Mouse (Mus musculus) T-cell, adult 66 days (primary cell): Measurements from ENCODE around the gene Tox4. TPM values are rescaled to one million over a fixed set of nuclear protein-coding genes. Genes with fewer than 3 reads are reported as not detected.

Source experiments
- total RNA-seq, 2 experiments: library from RNA; stranded (reverse); gene quantifications; 3 replicates in 1 of 2; 4 replicates in 1 of 2; pipeline ENCODE4 v1.2.4; 2023

Gene Tox4
- 100 to 1,000 TPM; 103 to 118 TPM for total RNA-seq

GRCm38 (mm10) chr14:52278932-52279746, at the start of gene Tox4, which contains the start of gene Rab2b:
Tox4 (plus strand) TSS chr14:52279146.
Rab2b (minus strand) TSS chr14:52279545.

GRCm38 (mm10) chr14:52257484-52258213, 21.3 kb upstream of the Tox4 start, which contains the start of gene Chd8:
Chd8 (minus strand) TSS chr14:52257780.

GRCm38 (mm10) chr14:52304644-52305271, 25.8 kb downstream of the Tox4 start, which contains the start of gene Mettl3:
Mettl3 (minus strand) TSS chr14:52305128.

GRCm38 (mm10) chr14:52327910-52328812, 49.2 kb downstream of the Tox4 start, which contains the start of gene Sall2:
Sall2 (minus strand) TSS chr14:52328762.

Other genes with a start within 250 kb of the Tox4 start
- gene Olfr221, start 236.7 kb upstream of the Tox4 start, total RNA-seq = not detected
- 100 to 1,000 TPM; 421 to 459 TPM for gene Hnrnpc, start 175.1 kb upstream of the Tox4 start, total RNA-seq
- gene Rpgrip1, start 168.4 kb upstream of the Tox4 start, total RNA-seq = 10 to 100 TPM; 16.6 to 17.7 TPM
- gene Supt16, start 81.7 kb upstream of the Tox4 start, total RNA-seq = 10 to 100 TPM; 71.1 to 71.8 TPM
- gene Chd8, start 21.4 kb upstream of the Tox4 start, total RNA-seq = 100 to 1,000 TPM; 237 to 253 TPM
- gene Rab2b, start 399 bp downstream of the Tox4 start, total RNA-seq = 10 to 100 TPM; 15.6 to 17.5 TPM
- 10 to 100 TPM; 58.0 to 94.6 TPM for gene Mettl3, start 26.0 kb downstream of the Tox4 start, total RNA-seq
- 1 to 10 TPM; 3.7 to 4.4 TPM for gene Sall2, start 49.6 kb downstream of the Tox4 start, total RNA-seq
- not detected for gene Olfr1513, start 77.3 kb downstream of the Tox4 start, total RNA-seq
- gene Olfr1512, start 100.0 kb downstream of the Tox4 start, total RNA-seq = not detected
- gene Olfr1511, start 118.2 kb downstream of the Tox4 start, total RNA-seq = not detected
- not detected for gene Olfr1510, start 135.2 kb downstream of the Tox4 start, total RNA-seq
- not detected for gene Olfr1509, start 163.8 kb downstream of the Tox4 start, total RNA-seq
- gene Olfr1508, start 188.3 kb downstream of the Tox4 start, total RNA-seq = not detected
- gene Olfr1507, start 216.6 kb downstream of the Tox4 start, total RNA-seq = not detected